Mouse (Mus musculus) c-Kit-negative CD71-positive TER-119-positive erythroid progenitor cells, embryonic 14.5 days (primary cell): ENCODE results near the gene Ttll3.
A peak's percentile ranks its signal among the peaks of the same experiment; 100 is the strongest.

Experiments
- DNase-seq: peaks from one replicate; pipeline ENCODE4 v3.0.0-alpha.2; 2013; ENCODE audit warnings: low read depth, low spot score

Gene Ttll3

DNA sequence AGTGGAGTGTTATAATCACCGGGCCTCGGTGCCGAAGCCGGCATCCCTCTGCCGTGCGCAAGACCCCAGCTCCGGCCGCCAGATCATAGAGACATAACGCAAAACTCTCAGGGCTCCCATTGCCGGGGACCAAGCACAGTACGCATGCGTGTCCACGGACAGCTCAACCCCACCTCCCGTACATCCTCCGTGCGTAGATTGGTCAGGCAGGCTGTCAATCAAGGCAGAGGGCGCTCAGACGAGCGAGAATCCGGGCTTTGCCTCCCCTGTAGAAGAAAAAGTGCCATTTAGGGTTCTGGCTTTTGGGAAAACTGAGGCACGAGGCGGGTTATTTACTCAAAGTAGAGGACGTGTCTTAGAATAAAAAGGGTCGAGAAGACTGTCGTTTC lies 30.1 kb downstream of the Ttll3 start, which contains the start of gene Rpusd3:
Gene Rpusd3, minus strand, starts transcription at position 142 of the 389 bp plus-strand sequence.
- DNase-seq, result peak; percentile 98

DNA sequence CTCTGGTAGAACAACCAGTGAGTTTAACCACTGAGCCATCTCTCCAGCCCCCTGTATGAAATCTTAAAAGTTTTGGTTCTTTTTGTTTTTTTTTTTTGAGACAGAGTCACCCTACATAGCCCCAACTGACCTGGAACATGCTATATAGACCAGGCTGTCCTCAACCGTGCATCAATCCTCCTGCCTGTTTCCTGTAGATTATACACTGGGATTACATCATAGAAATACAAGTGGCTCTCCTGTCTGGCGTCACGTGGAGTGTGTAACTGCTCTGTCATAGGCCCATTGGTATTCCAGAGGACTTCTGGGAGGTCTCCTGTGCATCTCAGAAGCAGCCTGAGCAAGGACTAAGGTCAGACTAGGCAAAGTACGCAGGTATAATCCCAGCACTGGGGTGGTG lies 33.9 kb downstream of the Ttll3 start:
- no peak for DNase-seq

- no peak for DNase-seq
Measured at GRCm38 (mm10) chr6:113424187-113424586, 35.1 kb downstream of the Ttll3 start.

DNA sequence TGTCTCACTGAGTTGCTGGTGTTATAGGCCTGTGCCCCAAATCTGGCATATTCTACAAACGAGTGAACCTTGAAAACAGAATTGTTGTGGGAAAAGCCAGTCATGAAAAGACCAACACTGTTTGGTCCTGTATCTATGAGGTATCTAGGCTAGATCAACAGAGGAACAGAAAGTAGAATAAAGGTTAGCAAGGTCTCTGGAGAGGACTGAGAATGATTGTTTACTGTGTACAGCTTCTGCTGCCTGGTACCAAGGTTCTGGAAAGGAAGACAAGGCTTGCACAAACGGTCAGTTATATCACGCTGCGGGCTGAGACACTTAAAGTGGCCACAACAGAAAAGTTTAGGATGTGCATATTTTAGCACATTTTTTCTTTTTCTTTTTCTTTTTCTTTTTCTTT lies 37.6 kb downstream of the Ttll3 start:
- no peak for DNase-seq

DNA sequence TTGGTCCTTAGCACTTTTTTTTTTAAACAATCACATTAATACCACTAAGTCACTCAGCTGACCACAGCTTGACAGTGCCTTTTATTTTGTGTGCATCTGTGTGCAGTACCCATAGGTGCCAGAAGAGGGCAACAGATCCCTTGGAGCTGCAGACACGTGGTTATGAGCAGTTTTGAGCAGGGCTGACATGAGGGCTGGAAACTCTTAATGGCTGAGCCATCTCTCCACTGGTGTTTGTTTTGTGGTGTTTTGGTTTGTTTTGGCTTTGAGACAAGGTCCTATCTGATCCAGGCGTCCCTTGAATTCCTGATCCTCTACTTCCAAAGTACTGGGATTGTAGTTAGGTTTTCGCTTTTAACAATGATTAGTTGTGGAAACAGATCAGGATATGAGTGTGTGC lies 38.3 kb downstream of the Ttll3 start:
- DNase-seq, result no peak

- no peak for DNase-seq
Measured at GRCm38 (mm10) chr6:113428006-113428405, 38.9 kb downstream of the Ttll3 start.

DNA sequence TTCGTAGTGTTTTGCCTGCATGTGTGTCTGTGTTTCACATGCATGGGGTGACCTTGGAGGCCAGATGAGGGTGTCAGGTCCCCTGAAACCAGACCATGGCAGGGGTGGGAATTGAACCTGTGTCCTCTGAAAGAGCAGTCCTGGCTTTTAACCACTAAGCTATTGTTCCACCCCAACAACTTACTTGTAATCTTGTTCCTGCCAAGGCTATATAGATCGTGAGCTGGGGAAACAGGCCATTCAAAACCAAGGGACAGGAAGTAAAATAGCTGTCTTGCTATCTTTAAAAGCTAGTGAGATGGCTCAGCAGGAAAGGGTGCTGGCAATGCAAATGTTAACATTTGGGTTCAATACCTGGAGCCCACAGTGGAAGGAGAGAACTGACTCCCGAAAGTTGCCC lies 40.9 kb downstream of the Ttll3 start:
- DNase-seq, result no peak

- no peak for DNase-seq
Measured at GRCm38 (mm10) chr6:113430846-113431245, 41.8 kb downstream of the Ttll3 start.

GRCm38 (mm10) chr6:113431801-113432200 lies 42.7 kb downstream of the Ttll3 start:
- no peak for DNase-seq

DNA sequence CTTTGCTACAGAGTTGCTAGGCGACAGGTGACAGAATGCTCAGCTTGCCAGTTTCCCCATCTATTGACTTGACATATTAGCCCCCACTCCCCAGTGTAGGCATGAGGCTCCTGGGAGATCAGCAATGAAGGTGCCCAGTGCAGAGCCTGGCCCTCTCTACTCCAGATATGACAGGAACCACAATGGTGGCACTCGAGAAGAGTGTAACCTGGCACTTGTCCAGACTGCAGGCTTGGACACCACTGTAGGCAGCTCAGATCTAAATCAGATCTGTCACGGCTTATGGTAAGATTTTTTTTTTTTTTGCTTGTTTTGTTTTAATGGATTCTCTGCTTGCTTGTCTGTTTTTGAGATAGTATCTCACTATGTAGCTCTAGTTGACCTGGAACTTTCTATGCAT lies 44.6 kb downstream of the Ttll3 start:
- DNase-seq, result no peak

- no peak for DNase-seq
Measured at GRCm38 (mm10) chr6:113434691-113435090, 45.6 kb downstream of the Ttll3 start.

GRCm38 (mm10) chr6:113435664-113436205 lies 46.7 kb downstream of the Ttll3 start, which contains the start of gene Cidec:
Gene Cidec, minus strand, starts transcription at chr6:113435760.
- DNase-seq, result no peak

GRCm38 (mm10) chr6:113437135-113437534 lies 48.1 kb downstream of the Ttll3 start:
- no peak for DNase-seq

GRCm38 (mm10) chr6:113438721-113439430 lies 49.8 kb downstream of the Ttll3 start:
- no peak for DNase-seq

GRCm38 (mm10) chr6:113440686-113441085 lies 51.6 kb downstream of the Ttll3 start:
- no peak for DNase-seq

DNA sequence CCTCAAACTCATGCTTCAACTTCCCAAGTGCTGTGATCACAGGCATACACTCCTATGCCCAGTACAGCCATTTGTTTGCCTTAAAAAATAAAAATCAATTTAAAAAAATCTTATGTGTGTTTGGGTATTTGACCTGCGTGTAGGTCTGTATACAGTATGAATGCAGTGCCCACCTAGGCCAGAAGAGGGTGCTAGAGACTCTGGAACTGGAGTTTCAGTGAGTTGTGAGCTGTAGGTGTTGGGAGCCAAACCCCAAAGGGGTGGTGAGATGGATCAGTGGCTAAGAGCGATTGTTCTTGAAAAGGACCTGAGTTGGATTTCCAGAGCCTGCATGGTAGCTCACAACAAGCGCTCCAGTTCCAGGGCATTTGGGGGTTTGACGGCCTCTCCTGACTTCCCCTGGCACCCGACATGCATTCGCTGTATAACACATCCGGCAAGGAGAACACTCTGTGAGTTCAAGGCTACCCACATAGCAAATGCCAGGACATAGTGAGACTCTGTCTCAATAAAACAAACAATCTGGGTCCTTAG lies 52.2 kb downstream of the Ttll3 start:
- peak; percentile 66 for DNase-seq

DNA sequence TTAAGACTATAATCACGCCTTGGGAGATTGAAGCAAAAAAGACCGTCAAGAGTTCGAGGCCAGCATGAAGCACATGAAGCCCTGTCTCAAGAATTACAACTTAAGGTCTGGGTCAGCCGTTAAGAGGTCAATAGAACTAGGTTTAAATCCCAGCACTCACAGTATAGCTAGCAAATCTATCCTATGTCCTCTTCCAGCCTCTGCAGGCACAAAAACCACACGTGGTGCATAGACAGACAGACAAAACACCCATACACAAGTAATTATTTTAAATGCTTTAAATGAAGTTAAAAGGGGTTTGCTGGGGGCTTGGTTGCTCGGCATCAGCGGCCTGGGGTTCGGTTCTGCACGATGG lies 53.0 kb downstream of the Ttll3 start:
- no peak for DNase-seq

- peak; percentile 91 for DNase-seq
Measured at GRCm38 (mm10) chr6:113442442-113443090, 53.5 kb downstream of the Ttll3 start, which contains the start of gene Jagn1. Gene Jagn1, plus strand, starts transcription at chr6:113442569.

DNA sequence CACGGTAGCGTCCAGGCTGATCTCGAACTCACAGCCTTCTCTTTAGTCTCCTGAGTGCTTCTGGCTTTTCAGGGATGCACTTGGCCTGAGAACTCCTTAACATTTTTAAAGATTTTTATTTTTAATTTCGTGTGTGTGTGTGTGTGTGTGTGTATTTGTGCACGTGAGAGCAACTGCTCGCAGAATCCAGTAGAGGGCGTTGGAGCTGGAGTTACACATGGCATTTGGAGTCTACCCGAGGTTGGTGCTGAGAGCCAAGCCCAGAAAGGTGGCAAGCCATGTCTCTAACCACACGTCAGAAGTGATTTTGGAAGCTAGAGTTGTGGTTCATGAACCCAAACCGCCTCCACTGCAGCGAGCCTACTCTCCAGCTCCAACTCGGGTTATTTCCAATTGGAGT lies 54.0 kb downstream of the Ttll3 start:
- no peak for DNase-seq

DNA sequence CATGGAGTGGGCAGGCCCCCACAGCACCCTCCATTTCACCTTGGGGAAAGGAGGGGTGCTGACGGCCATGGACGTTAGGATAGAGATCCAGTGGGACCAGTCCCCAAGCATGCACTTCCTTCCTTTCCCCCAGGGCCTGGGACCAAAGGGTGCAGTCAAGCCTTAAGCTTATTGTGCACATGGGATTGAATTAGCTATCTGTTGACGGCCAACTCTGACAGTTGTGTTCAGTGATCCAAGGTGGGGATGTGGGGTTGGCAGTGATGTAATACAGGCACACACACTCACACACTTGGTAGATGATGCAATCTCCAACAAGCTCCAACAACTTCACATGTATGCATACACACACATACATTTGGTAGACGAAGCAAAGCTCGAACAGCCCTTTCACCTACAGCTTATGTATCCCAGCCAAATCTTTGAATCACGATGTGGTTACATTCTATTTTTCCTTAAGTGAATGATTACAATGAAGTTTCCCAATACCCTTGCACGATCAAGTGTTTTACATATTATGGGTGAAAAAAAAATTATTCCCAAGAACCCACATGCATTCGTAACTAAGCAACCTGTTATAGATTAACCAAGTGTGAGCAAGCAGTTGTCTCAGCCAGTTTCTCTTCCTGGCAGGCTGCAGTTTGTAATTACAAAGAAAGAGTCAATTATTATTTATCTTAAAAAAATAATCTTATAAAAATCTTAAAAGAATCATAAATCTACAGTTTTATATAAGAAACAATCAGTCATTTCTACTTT lies 55.3 kb downstream of the Ttll3 start:
- no peak for DNase-seq

DNA sequence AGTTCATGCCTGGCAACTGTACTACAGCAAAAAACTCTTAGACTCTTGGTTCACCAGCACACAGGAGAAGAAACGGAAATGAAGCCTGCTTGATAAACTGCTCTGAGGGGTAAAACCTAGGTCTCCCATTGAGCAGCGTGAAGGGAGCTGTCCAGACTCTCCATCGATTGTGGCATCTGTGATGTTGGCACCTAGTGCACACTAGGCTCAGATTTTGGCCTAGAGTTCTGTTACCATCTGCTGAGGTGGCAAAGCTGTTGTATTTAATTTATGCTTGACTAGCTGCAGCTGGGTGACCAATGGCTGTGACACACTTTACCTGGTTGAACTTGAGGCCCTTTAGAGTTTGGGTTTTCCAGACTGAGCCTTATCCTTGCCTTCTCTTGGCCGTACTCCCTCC lies 58.6 kb downstream of the Ttll3 start:
- DNase-seq, result no peak

DNA sequence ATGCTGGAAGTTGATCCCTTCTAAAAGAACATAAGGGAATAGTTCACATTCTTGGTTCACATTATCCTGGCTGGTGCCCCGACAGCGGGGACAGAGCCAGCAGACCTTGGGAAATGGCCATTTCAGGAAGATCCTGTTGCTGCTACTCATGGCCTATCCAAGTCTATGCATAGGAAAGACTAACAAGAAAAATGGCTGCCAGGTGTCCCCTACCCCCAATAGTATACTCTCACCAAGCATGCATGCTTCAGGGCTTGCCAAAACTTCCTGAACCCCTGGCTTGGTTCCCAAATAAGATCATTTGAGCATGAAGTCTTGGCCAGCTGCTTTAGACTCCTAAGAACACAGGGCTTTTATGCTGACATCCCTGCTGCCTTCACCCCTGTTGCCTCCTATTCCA lies 62.8 kb downstream of the Ttll3 start:
- no peak for DNase-seq
